Mouse (Mus musculus) C2C12 (cell line): ENCODE data around the gene Tsc2.

Experiments
- CEBPB ChIP-seq: IDR thresholded peaks from one replicate; pipeline ENCODE4 v1.6.1; 2011; ENCODE audit warnings: low read depth, mild to moderate bottlenecking, control low read depth, moderate library complexity
- CTCF ChIP-seq: IDR thresholded peaks from one replicate; pipeline ENCODE4 v1.5.1; 2011; ENCODE audit not compliant: control insufficient read depth, insufficient read depth, insufficient read length
- MAX ChIP-seq: IDR thresholded peaks from one replicate; pipeline ENCODE4 v1.6.1; 2011; ENCODE audit warnings: mild to moderate bottlenecking, control low read depth
- MYOG ChIP-seq: IDR thresholded peaks from one replicate; pipeline ENCODE4 v1.6.1; 2011; ENCODE audit not compliant: control insufficient read depth, insufficient read length; ENCODE audit errors: extremely low read depth

GRCm38 (mm10) chr17:24633831-24634230 lies 1.4 kb upstream of the Tsc2 start:
- no peak for TF ChIP-seq CTCF
- TF ChIP-seq MAX, result no peak
- TF ChIP-seq CEBPB, result no peak
- TF ChIP-seq MYOG, result no peak
